Mouse (Mus musculus) cerebellum, adult 11-12 months (tissue): Measurements from ENCODE around the gene Dennd1b.

Experiments
- DNase-seq: peaks from one replicate; pipeline ENCODE4 v3.0.0; 2022

Gene Dennd1b

GRCm38 (mm10) chr1:139087564-139087963 lies 124.3 kb downstream of the Dennd1b start:
- no peak for DNase-seq

DNA sequence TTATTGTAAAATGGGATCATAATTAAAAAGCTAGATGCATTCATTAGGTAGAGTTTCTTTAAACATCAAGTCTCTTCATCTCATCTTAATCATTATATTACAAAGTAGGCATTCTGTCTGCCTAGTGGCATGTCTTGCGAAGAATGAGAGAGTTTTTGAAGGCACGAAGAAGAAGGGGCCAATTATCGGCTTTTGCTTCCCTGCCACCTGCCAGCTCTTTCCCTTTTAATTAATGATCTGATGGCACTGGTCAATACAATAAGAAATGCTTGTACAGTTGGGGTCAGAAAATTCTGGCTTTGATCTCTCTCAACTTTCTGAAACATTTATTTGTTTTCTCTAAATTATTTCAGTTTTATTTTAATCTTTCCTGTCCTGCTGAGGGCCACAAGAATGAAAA lies 127.5 kb downstream of the Dennd1b start:
- no peak for DNase-seq

DNA sequence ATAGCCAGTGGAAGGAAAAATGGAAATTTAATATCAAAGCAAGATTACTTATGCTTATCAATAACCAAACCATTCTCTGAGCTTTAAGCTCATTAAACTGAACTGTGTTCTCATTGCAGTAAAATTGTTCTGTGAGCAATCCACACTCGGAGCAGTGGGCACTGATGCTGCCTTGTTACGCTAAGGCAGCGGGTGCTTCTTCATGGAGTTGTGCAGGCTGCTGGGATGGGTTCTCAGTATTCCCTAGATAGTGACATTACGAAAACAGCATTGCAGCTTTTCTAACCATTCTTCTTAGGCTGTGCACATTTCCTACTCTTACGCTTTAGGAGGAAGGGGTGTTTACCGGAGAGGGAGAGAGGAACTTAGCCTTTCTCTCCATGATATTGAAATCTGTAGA lies 128.5 kb downstream of the Dennd1b start:
- DNase-seq: no peak

DNA sequence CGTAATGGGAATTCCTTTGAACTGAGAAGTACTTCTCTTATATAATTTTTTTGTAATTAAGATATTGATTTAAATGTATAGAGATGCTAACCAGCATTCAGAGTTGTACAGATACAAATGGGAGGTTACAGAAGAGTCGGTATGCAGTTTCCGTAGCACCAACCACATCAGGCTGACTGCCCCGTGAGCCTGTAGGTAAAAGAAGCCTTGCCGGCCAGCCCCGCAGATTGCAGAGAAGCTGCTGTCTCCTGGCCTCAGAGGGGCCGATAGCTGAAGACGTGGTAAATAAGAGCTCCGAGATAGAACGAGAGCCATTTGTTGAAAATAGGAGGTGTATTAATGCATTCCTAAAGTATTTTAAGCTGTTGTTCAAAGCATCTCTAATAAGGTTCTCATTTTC lies 128.9 kb downstream of the Dennd1b start:
- no peak for DNase-seq

- no peak for DNase-seq
These were observed 129.5 kb downstream of the Dennd1b start for GRCm38 (mm10) chr1:139092722-139093121.

- DNase-seq: no peak
These were observed 133.1 kb downstream of the Dennd1b start for GRCm38 (mm10) chr1:139096369-139096768.

DNA sequence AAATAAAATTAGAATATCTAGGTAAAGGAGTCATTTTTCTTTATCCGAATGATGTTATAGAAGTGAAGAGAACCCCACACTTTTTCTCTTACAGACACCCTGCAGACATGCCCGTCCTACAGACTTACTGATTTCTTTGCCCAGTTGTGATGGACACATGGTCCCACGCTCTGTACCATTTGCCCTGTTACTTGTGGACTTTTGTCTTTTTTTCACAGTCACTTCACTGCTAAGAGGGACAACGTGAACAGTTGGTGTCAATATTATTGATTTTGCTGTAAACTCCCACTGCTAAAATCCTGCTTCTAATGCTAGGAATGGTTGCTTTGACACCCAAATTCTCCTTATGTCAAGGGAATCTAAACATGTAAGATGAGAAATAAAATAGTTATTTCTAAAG lies 134.9 kb downstream of the Dennd1b start:
- no peak for DNase-seq

DNA sequence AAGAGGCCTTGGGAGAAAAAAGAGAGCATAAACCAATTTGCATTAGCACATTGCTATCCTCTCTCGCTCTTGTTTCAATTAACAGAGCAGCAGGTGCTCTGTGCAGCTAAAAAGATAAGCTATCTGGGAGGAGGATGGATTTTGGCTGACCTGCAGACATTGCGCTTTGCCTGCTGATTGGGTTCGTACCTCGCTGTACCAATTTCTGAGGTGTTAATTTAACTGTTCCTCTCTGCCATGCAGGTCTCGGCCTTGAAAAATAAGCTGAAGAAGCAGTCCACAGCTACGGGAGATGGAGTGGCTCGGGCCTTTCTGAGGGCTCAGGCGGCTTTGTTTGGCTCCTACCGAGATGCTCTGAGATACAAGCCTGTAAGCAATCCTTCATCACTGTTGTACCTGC lies 138.5 kb downstream of the Dennd1b start:
- peak; percentile 9 for DNase-seq

DNA sequence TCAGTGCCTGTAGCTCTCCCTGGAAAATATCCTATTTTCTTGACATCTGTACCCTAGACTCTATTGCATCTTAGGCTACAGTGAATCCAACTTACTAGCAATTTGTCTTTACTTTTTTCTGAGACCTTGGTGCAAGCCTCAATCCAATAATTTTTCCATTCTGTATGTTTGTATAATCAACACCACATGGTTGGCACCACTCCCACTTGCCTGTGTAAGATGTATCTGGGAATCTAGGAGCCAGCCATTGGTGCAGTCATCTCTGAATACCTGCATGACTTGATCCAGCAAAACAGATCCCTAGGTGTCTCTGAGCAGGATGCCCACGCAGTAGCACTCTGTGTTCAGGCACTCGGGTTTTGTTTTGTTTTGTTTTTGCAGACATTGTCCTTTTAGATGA lies 145.0 kb downstream of the Dennd1b start:
- DNase-seq: no peak

- DNase-seq: no peak
These were observed 159.4 kb downstream of the Dennd1b start for GRCm38 (mm10) chr1:139122626-139123025.

- DNase-seq: no peak
These were observed 176.4 kb downstream of the Dennd1b start for GRCm38 (mm10) chr1:139139644-139140043.

DNA sequence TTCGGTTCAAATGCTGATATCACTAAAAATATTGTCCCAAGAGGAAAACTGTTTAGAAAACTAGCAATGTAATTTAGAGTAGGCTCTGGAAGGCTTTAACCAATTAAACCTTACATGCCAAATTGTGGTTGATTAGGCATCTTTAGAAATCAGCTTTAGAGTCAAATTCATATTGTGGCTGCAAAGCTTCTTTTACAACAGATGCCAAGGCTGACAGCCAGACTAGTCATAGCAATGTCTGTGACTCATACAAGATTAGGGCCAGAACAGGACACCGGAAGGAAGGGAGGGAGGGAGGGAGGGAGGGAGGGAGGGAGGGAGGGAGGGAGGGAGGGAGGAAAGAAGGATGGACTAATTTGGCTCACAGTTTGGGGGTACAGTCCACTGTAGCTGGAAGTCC lies 182.3 kb downstream of the Dennd1b start:
- no peak for DNase-seq

- no peak for DNase-seq
These were observed 183.1 kb downstream of the Dennd1b start for GRCm38 (mm10) chr1:139146306-139146705.

GRCm38 (mm10) chr1:139153006-139153405 lies 189.8 kb downstream of the Dennd1b start:
- no peak for DNase-seq

GRCm38 (mm10) chr1:139153493-139153892 lies 190.3 kb downstream of the Dennd1b start:
- no peak for DNase-seq

GRCm38 (mm10) chr1:139156397-139156796 lies 193.2 kb downstream of the Dennd1b start:
- no peak for DNase-seq

DNA sequence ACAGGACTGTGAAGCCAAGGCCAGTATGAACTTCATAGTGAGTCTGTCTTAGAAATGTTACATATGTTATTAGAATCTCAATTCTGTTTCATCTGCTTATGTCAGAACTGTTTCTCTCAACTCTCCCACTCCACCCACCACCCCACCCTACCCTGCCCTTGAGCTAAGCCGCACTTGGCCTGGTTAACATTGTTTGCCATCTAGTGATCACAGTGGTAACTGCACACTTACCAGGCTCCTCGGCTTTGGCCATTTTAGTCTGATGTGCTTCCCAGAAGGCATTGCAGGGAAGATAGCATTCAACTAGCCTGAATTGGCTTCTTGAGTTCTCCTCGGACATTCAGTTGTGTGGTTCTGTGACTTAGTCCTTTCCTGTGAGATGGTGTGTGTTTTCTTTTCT lies 198.4 kb downstream of the Dennd1b start:
- DNase-seq: no peak

DNA sequence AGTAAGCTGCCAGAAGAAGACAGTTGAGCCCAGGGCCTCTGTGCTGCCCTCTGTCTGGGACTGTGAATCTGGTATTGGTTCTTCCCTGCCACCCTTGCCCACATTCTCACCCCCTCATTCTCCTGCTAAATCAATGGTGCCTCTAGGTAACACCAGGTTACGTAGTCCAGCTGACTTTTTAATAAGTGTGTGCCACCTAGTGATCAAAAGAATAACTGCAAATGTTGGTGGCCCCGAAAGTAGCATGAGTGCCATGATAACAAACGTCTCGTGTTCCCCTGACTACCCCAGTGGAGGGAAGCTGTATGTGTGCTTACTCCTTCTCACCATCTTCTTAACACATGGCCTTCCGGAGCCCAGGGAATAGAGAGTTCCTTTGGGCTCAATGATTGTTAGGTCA lies 199.6 kb downstream of the Dennd1b start:
- no peak for DNase-seq

GRCm38 (mm10) chr1:139174058-139174832 lies 211.0 kb downstream of the Dennd1b start:
- DNase-seq: no peak

GRCm38 (mm10) chr1:139179707-139180106 lies 216.5 kb downstream of the Dennd1b start:
- no peak for DNase-seq

DNA sequence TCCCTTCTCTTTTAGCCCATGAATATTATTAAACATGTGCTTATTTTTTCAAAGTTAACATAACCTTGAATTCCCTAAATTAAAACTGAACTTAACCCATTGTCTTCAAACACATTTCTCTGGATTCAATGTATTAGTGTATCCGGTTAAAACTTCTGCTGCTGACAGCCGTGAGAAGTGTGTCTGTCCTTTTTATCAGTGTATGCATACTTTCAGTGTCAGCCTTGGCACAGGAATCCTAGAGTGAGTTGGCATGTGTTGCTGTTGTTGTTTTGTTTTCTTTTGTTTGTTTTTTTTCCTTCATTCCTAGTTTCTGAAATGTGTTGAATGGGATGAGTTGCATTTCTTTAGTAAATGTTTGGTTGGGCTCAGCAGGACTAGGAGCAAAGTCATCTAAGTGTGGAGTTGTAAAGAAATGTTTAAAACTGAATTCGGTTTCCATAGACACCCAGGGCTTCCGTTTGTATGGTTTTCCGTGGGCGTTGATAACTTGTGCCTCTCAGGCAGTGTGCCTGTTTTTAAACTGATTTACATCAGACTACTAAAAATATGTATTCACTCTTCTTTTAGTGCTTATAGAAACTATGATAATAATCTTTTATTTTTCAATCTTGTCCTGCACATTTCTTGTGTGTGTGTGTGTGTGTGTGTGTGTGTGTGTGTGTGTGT lies 217.4 kb downstream of the Dennd1b start:
- no peak for DNase-seq

DNA sequence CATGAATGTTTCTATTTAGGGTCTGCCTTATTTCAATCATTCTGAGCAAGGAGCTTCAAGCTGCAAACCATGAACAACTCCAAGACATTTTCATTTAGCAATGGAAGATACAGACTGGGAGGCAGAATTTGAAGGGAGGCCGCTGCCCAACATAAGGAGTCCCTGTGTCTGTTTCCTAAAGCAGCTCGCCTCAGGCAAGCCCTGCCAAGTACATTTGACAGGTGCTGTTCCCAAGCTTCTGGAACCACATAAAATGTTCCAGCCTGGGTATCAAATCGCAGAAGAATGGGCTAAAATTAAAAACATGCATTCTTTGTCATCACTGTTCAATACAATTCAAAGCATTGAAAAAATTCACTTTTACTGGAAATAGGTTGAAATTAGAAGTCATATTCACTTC lies 229.4 kb downstream of the Dennd1b start:
- DNase-seq: no peak

DNA sequence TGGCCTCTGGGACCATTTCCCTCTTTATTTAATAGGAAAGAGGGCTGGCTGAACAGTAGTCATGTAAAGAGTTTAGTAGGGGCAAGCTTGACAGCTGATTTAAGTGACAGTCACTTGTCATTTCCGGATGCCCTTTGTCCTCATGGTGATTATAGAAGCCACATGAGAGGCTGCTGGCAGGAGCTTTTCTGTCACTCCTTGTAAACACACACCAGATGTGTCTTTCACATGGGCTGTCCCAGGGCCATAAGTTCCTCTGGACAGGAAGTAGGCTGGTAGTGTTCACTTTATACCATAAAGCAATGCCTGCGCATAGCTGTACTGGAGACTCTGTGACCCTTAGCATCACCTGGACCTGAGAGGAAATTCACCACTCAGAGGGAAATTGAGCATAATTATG lies 230.8 kb downstream of the Dennd1b start:
- DNase-seq: no peak

DNA sequence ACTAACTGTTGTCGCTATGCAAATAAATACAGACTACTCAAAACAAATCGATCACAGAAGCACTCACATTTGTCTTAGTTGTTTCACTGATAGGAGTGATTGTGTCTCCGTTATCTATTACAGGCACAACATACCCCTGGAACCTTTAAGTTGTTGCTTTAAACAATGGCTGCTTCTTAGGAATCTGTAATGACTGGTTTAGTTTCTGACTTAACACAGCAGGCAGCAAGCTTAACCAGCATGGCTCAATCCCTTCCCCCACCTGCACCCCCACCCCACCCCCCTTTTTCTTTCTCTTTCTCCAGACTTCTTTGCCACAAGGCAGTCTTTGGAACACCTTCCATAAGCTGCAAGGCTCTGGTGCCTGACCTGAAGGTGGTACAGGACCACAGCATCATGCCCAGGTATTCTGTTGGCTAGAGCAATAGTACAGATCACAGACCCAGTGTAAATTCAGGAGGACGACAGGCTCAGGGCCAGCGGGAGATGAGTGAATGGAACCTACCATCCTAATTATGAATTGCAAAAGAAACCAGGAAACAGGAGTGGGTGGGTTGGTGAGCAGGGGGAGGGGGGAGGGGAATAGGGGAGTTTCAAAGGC lies 231.3 kb downstream of the Dennd1b start:
- no peak for DNase-seq
